Mouse (Mus musculus) frontal cortex, adult 2 months (tissue): Measurements from ENCODE around the gene Mettl21e. TPM values are rescaled to one million over a fixed set of nuclear protein-coding genes. Genes with fewer than 3 reads are reported as not detected.
A peak's percentile ranks its signal among the peaks of the same experiment; 100 is the strongest.
"Not testable (repeated sequence)": the region's sequence is repeated elsewhere in the genome, so short reads cannot be mapped to it uniquely, and the experiment has no call there.

Experiments used
- DNase-seq, 2 experiments: peaks; one replicate each; pipeline ENCODE4 v3.0.0; 2022; ENCODE audit warnings: low spot score in 1 of 2; ENCODE audit errors: extremely low spot score in 1 of 2
- polyA plus RNA-seq: library from polyadenylated mRNA; depleted of rRNA; stranded (reverse); fragments of >200 nt; gene quantifications from 2 replicates; pipeline ENCODE4 v1.2.3, GENCODE M21; 2012; rRNA removed

The Mettl21e gene
- 0.04 TPM in 2 replicates for polyA plus RNA-seq

DNA sequence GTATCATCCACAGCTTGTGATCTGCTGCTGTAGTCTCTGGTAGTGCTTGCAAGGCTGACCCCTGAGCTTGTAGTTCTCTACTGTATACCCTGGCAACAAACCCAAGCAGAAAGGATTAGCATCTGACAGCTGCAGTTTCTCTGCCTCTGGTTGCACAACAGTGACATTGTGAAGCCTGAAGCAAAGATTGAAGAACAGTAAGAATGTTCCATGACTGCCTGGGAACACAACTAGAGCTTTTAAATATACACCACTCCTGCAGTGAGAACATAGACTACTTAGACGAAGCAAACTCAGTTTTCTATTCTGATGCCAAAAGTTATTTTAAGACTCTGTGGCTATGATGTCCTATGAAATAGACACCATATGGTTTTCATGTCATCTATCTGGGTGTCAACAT, at the start of gene Mettl21e:
Gene Mettl21e, minus strand, starts transcription at position 86 of the 400 bp plus-strand sequence.
- DNase-seq, result peak; percentile 7 to 32

DNA sequence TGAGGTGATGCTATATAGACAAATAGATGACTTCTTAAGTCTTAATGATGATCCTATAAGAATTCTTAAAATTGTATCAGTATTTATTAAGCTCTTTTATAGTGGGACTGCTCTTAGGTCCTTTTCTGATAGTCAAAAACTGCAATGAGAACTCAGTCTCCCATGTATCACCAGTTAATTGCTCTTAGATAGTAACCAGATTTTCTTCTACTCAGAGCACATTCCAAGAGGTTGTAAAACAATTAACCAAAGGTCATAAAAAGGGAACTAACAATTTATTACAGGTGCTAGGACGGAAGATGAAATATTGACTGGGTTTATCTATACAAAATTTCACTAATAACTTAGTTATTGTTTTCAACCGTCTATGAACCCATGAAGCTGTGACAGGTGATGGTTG, 21.7 kb upstream of the Mettl21e start:
- DNase-seq, result not testable (repeated sequence)

- no peak for DNase-seq
Measured at GRCm38 (mm10) chr1:44239969-44240368, 21.2 kb upstream of the Mettl21e start.

DNA sequence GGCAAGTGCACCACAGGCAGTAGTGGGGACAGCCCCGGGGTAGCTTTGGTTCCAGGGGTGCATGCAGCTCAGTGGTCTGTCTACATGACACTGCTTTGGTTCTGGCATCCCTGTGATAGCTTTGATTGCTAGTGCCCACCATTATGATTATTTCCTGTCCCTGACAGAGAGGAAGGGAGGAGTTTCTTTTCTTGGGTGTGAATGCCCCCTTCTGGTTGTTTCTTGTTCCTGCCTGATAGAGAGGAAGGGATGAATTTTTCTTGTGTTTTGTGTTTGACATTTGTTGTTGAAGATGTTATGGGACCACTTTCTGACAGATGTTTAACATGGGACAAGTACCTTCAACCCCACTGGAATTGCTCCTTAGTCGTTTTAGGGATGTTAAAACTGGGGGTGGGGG, 18.5 kb upstream of the Mettl21e start:
- no peak for DNase-seq

DNA sequence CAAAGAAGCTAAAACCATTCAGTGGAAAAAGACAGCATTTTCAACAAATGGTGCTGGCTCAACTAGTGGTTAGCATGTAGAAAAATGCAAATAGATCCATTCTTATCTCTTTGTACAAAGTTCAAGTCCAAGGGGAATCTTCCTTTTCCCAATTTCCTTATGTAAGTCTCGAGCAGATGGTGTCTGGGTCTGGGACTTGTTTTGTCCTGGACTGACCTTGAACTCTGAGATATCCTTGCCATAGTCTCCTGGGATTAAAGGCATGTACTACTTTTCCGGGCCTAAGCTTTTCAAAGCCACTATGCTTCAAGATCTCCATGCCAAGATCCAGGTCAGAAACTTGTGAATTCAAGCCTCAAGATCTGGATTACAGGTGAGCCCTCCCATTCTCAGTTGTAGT, 16.6 kb upstream of the Mettl21e start:
- no peak for DNase-seq

DNA sequence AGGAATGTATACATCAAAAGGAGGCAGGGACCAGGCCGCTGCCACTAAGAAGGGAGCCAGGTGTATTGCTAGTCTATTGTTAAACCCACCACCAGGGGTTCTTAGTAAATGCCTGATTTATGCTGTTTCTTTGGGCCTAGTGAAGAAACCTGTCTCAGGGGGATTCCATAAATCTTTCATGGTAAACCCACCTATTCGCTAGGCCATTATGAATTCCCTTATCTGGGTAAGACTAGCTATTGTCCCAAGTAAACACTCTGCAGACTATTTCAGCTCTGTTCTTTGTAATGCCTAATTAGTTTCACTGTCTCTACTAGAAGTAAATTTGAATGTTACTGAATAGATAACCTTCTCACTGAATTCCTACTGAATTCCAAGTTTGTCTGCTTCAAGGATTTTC, 15.8 kb upstream of the Mettl21e start:
- not testable (repeated sequence) for DNase-seq

DNA sequence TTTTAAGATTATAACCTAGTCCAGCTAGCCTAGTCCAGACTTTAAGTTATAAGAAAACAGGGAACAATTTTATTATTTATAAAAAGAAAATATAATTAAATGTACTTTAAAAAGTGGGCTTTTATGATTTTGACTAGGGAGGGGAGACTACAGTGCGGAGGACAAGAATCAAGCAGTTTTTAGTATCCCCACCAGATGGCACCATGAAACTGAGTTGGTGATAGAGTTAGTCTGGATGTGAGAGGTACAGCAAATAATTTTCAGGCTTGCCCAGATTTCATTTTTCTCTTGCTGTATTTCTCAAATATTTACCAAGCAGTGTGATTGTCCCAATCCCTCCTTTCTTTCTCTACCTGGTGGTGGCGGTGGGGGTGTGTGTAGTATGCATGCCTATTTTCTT, 10.3 kb upstream of the Mettl21e start:
- peak; percentile 17 to 83 for DNase-seq

- DNase-seq, result peak; percentile 12 to 55
Measured at GRCm38 (mm10) chr1:44217118-44217517, 1.6 kb downstream of the Mettl21e start.

DNA sequence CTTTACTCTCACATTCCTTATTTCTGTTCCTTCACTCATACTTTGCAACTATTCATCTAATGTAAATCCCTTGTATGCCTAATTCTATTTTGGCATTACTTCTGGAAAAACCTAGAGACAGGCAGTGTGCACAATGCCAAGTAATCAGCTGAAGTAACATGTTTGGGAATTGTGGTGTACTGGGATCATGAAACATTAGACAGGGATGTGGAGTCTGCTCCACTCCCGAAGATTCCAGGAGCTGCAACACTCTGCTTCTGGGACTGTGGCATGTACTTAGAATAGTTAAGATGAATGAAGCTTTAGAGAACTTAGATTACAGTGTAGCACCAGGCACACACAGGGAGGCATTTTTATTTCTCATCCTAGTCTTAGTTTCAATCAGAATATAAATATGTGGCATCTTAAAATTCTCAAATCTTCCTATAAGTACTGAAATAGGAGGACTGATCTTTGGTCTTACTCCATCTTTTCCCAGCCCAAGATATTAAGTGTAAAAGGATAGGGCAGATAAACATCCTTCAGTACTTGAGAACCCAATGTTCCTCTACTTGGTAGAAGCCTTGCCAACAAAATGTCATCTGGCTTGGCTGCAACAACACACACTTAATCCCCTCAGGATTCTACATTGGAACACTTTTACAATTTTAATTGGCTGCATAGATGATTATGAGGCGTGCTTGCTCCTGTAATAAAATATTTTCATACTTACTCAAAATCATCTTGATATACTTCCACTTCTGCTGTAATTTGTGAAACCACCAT, 2.2 kb downstream of the Mettl21e start:
- DNase-seq, result no peak

DNA sequence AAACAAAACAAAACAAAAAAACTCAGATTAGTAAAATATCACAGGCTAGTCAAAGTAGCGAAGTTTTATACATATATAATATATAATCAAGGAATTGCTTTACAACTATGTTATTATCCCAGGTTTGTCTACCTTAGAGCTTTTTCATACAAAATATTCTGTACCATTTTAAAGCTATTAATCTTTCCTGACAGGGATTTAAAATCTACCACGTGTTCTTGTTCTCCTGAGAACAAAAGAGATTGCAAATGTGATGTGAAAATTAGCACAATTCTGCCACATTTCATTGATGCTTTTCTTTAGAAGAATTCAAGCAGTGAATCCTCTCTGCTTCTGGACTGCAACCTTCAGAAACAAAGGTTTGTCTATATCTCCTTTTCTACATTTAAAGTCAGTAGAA, 4.3 kb downstream of the Mettl21e start:
- no peak for DNase-seq

DNA sequence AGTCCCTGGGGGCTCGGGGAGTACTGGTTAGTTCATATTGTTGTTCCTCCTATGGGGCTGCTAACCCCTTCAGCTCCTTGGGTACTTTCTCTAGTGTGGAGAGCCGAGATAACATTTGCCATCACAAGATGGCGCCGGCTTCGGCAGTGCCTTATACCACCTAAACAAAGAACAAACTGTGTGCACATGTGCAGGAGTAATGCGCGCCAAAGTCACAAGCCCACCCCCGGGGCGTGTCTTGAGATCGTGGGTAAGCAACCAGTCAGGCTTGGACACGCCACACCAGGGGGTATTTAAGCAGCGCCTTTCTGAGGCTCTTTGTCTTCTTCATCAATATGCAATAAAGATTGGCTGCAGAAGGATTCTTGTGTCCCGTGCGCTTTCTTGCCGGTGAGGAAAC, 15.9 kb downstream of the Mettl21e start:
- DNase-seq, result no peak

GRCm38 (mm10) chr1:44198273-44199171, 20.2 kb downstream of the Mettl21e start:
- DNase-seq, result peak; percentile 50 to 61

GRCm38 (mm10) chr1:44186396-44186795, 32.4 kb downstream of the Mettl21e start:
- DNase-seq, result peak; percentile 18 to 60

- no peak for DNase-seq
Measured at GRCm38 (mm10) chr1:44178086-44178485, 40.7 kb downstream of the Mettl21e start.

GRCm38 (mm10) chr1:44173903-44174302, 44.9 kb downstream of the Mettl21e start:
- no peak for DNase-seq

- no peak for DNase-seq
Measured at GRCm38 (mm10) chr1:44172656-44173055, 46.1 kb downstream of the Mettl21e start.

DNA sequence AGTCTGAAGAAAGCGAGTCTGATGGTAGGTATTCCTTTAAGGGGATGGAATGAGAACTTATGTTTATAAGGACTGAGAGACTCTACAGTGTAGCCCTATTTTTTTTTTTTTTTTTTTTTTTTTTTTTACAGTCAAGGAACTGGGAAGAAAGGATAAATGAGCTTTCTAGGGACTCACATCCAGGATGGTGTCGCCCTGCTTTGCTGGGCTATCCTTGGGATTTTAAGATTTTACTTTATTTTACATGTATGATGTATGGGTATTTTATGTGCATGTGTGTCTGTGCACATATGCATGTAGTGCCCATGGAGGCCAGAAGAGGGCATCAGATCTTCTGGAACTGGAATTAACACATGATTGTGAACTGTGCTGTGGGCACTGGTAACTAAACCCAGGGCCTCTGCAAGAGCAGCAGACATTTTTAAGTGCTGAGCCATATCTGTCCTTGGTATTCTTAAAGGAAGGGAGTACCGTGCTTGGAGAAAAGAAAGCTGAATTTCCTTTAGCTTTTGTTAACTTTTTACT, 50.8 kb downstream of the Mettl21e start:
- no peak for DNase-seq

GRCm38 (mm10) chr1:44162389-44162788, 56.4 kb downstream of the Mettl21e start:
- DNase-seq, result no peak

GRCm38 (mm10) chr1:44161818-44162217, 56.9 kb downstream of the Mettl21e start:
- no peak for DNase-seq

DNA sequence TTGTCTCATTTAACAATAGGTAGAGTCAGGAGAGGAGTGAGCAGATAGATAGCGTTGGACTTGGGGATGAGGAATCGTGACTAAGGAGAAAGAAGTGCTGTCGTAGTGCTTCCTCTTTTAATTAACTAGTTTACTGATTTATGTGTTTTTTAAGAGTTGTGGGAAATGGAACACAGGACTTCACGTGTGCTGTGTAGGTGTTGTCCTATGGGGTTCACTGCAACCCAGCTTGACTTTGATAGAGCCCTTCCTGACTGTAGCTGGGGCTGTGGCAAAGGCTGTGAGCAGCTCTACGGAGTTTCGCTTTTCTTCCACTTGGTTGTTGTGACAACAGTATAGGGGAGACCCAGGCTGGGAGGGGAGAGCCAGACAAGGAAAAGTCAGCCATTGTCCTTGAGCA, 60.4 kb downstream of the Mettl21e start:
- DNase-seq, result no peak

GRCm38 (mm10) chr1:44155287-44155686, 63.5 kb downstream of the Mettl21e start:
- no peak for DNase-seq
